In genomic region chr13:83072073-83072472, GRCm38 (mm10) we compare ENCODE assay signal across 23 mouse cellular contexts.
A peak's percentile ranks its signal among the peaks of the same experiment; 100 is the strongest.
DNase-seq lines count a peak whose midpoint lies in the region; ATAC-seq lines count a peak whose summit lies in the region.
"Had no signal": no experiment of that assay in that cellular context is flagged by ENCODE, and none has a peak within 500 bp of the region (broad histone marks: within the 10 kb centered on the region; RNA-seq: fewer than 3 reads in every experiment).

No protein-coding gene starts in this region.

- no peak for ATAC-seq in megakaryocyte, adult 5-6 weeks (ENCODE audit: poor library complexity, severe bottlenecking)
- ATAC-seq in hematopoietic stem cell, adult 5-6 weeks (replicated peaks in 1 of 2; ENCODE audit: insufficient read depth in 1 of 2, low FRiP score in 2 of 2, low TSS enrichment in 1 of 2, low read depth in 1 of 2, poor library complexity in 2 of 2, severe bottlenecking in 2 of 2) = peak; percentile 14 to 39; a peak in 2 of 4 replicates
- ATAC-seq: CD4-positive, CD25-positive, alpha-beta regulatory T cell, adult 4 months; forebrain, embryonic 13.5 days; forebrain, postnatal 0 days; intestine, embryonic 15.5 days had no signal

- peaks cover 51% of the 10 kb centered on the region for H3K4me1 ChIP-seq in megakaryocyte, embryonic 14.5 days
- H3K4me1 ChIP-seq: embryonic facial prominence, embryonic 12.5 days; forebrain, embryonic 13.5 days; heart, embryonic 15.5 days; hindbrain, embryonic 10.5 days; intestine, embryonic 15.5 days had no signal

- DNase-seq in MEL-GATA-1-ER (ENCODE audit: extremely low read depth, low read depth) = peak; percentile 73
- DNase-seq in frontal cortex, adult 2 months (ENCODE audit: extremely low spot score in 1 of 2, low spot score in 1 of 2) = no peak
- no peak for DNase-seq in urinary bladder, postnatal 25 days (ENCODE audit: low spot score)
- DNase-seq in Muller cell, postnatal 12 days (ENCODE audit: inconsistent ontology term) = no peak
- DNase-seq: adrenal gland, adult 8-10 months; adrenal gland, postnatal 36 days; B cell, adult 2 months; cerebellum, adult 11 months; cerebellum, adult 8-10 months; cerebellum, postnatal 14 days; forebrain, postnatal 0 days; gastrocnemius, postnatal 10 days; heart, adult 2 months; heart, postnatal 14 days had no signal

- no peaks in the 10 kb centered on the region for H3K36me3 ChIP-seq in megakaryocyte, embryonic 14.5 days (replicated peaks; ENCODE audit: low read length)
- H3K36me3 ChIP-seq: embryonic facial prominence, embryonic 12.5 days; heart, embryonic 15.5 days; hindbrain, embryonic 10.5 days; intestine, embryonic 15.5 days had no signal

- no peaks in the 10 kb centered on the region for H3K9me3 ChIP-seq in megakaryocyte, embryonic 14.5 days
- H3K9me3 ChIP-seq: embryonic facial prominence, embryonic 12.5 days; forebrain, embryonic 13.5 days; heart, embryonic 15.5 days; hindbrain, embryonic 10.5 days; intestine, embryonic 15.5 days had no signal

- H3K4me3 ChIP-seq in megakaryocyte, embryonic 14.5 days (replicated peaks) = peak overlapping the region; percentile 67
- H3K4me3 ChIP-seq: embryonic facial prominence, embryonic 12.5 days; forebrain, embryonic 13.5 days; heart, adult 2 months; heart, embryonic 15.5 days; hindbrain, embryonic 10.5 days; intestine, embryonic 15.5 days had no signal

- H3K27me3 ChIP-seq in megakaryocyte, embryonic 14.5 days (replicated peaks) = no peaks in the 10 kb centered on the region
- H3K27me3 ChIP-seq: embryonic facial prominence, embryonic 12.5 days; forebrain, embryonic 13.5 days; heart, embryonic 15.5 days; intestine, embryonic 15.5 days had no signal
